Mouse (Mus musculus) liver, adult 2 months (tissue): ENCODE measurements around the gene Eif4e3.

Source experiments
- CTCF ChIP-seq: fragments of 200-500 bp; IDR thresholded peaks from 2 replicates; pipeline ENCODE4 v1.5.1; 2011; ENCODE audit warnings: low read depth, low read length, control low read depth
- POLR2A ChIP-seq: fragments of 200-500 bp; IDR thresholded peaks from 2 replicates; pipeline ENCODE4 v1.6.1; 2011; ENCODE audit warnings: low read length, control low read depth; ENCODE audit not compliant: insufficient read depth; ENCODE audit errors: extremely low read depth

DNA sequence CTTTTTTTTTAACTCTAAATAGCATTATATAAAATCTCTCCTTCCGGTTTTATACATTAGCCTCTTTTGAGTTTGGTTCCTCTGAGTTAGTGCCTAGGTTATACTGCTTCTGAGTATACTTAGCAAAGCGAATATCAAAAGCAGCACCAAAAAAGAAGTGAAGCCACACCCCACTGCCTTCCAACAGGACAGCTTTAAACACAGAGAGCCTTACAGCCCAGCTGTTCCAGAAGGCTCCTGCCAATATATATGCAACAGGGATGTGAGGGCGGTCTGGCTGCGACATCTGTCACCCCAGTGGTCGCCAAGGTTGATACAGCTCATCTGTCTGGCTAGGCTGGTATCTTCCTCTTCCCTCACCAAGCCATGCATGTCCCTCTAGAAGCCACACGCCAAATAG is 90.9 kb downstream of the Eif4e3 start:
- no peak for TF ChIP-seq CTCF
- TF ChIP-seq POLR2A, result no peak
